Mouse (Mus musculus) liver, postnatal 0 days (tissue): Measurements from ENCODE around the gene Olfr1043.

ENCODE experiments used
- CTCF ChIP-seq: sonication (generic); IDR thresholded peaks from 2 replicates; pipeline ENCODE4 v1.5.1; 2016; ENCODE audit warnings: antibody characterized with exemption, low read depth
- EP300 ChIP-seq: IDR thresholded peaks from 2 replicates; pipeline ENCODE4 v1.6.1; 2016; ENCODE audit warnings: antibody characterized with exemption, low read depth, mild to moderate bottlenecking

GRCm38 (mm10) chr2:86202909-86203308 lies 35.6 kb upstream of the Olfr1043 start, which contains the start of gene Olfr1045:
- TF ChIP-seq CTCF (no peak), EP300 (no peak)
